Mouse (Mus musculus) ovary, adult 18-20 months (tissue): ENCODE measurements around the gene Zbtb2.
A peak's percentile ranks its signal among the peaks of the same experiment; 100 is the strongest.

ENCODE experiments used
- DNase-seq: peaks from one replicate; pipeline ENCODE4 v3.0.0; 2022; ENCODE audit warnings: low spot score, mixed read lengths

The Zbtb2 gene

GRCm38 (mm10) chr10:4386609-4387591 is 1.0 kb downstream of the Zbtb2 start:
- DNase-seq: peak; percentile 94

- no peak for DNase-seq
Measured at GRCm38 (mm10) chr10:4384244-4384643, 3.7 kb downstream of the Zbtb2 start.

GRCm38 (mm10) chr10:4380748-4381147 is 7.2 kb downstream of the Zbtb2 start:
- DNase-seq: no peak

- DNase-seq: no peak
Measured at GRCm38 (mm10) chr10:4376931-4377330, 11.0 kb downstream of the Zbtb2 start.

- DNase-seq: no peak
Measured at GRCm38 (mm10) chr10:4376461-4376860, 11.4 kb downstream of the Zbtb2 start.

GRCm38 (mm10) chr10:4375267-4375666 is 12.6 kb downstream of the Zbtb2 start:
- DNase-seq: no peak

GRCm38 (mm10) chr10:4374734-4375133 is 13.2 kb downstream of the Zbtb2 start:
- DNase-seq: no peak

GRCm38 (mm10) chr10:4374239-4374638 is 13.7 kb downstream of the Zbtb2 start:
- DNase-seq: no peak

- DNase-seq: no peak
Measured at GRCm38 (mm10) chr10:4373558-4373957, 14.3 kb downstream of the Zbtb2 start.

- no peak for DNase-seq
Measured at GRCm38 (mm10) chr10:4372011-4372410, 15.9 kb downstream of the Zbtb2 start.

- no peak for DNase-seq
Measured at GRCm38 (mm10) chr10:4370105-4370504, 17.8 kb downstream of the Zbtb2 start.

GRCm38 (mm10) chr10:4364618-4365017 is 23.3 kb downstream of the Zbtb2 start:
- no peak for DNase-seq

GRCm38 (mm10) chr10:4357435-4357834 is 30.5 kb downstream of the Zbtb2 start:
- no peak for DNase-seq

GRCm38 (mm10) chr10:4356640-4357039 is 31.3 kb downstream of the Zbtb2 start:
- DNase-seq: no peak

GRCm38 (mm10) chr10:4355882-4356451 is 31.9 kb downstream of the Zbtb2 start:
- DNase-seq: no peak

- no peak for DNase-seq
Measured at GRCm38 (mm10) chr10:4354371-4355260, 33.3 kb downstream of the Zbtb2 start.

- peak; percentile 57 for DNase-seq
Measured at GRCm38 (mm10) chr10:4347591-4347990, 40.3 kb downstream of the Zbtb2 start.

- no peak for DNase-seq
Measured at GRCm38 (mm10) chr10:4347136-4347492, 40.8 kb downstream of the Zbtb2 start.

- DNase-seq: peak; percentile 86
Measured at GRCm38 (mm10) chr10:4346489-4347135, 41.3 kb downstream of the Zbtb2 start.

- no peak for DNase-seq
Measured at GRCm38 (mm10) chr10:4341430-4341829, 46.5 kb downstream of the Zbtb2 start.

GRCm38 (mm10) chr10:4338863-4339461 is 48.9 kb downstream of the Zbtb2 start:
- no peak for DNase-seq
